13 mouse cellular contexts compared by ENCODE assay signal in the genomic region with DNA sequence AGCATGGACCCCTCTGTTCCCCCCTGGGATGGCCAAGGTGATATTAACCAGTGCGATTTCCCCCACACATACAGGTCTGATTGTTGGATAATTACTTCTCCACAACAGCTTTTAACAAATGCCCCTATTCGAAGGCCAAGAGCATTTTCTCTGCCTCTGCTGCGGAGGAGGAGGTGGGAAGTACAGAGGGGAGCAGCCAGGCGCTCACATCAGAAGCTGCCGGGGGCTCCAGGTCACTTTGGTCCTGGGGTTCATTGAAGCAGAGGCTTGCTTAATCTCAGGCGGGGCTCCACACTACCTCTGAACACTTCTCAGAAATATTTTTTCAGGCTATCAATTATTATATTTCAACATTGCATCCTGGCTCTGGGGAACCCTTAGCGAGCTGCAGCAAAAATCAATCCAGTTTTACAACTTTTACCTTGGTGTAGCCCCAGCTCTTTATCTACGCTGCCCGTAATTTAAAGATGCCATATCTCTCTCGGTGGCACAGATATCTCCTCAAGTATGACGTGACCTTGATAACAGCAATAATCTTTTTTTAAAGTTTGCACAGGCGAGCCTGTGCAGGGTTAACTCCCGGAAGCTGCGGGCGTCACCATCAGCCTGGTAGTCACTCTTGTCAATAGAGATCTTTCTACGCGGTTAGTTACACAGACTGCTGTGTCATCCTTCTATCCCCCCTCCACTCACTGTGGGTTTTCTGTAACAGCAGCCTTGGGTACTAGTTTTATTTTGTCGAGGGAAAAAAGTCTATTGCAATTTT.
DNase-seq lines count a peak whose midpoint lies in the region; ATAC-seq lines count a peak whose summit lies in the region.
"Had no signal": no experiment of that assay in that cellular context is flagged by ENCODE, and none has a peak within 500 bp of the region (broad histone marks: within the 10 kb centered on the region; RNA-seq: fewer than 3 reads in every experiment).

No protein-coding gene starts in this region.

- H3K4me2 ChIP-seq in kidney, embryonic 15.5 days, result peak overlapping the region; percentile 36
- H3K4me2 ChIP-seq: limb, embryonic 12.5 days had no signal

- peaks cover 13% of the 10 kb centered on the region; the same call in 1 of the 2 replicates for H3K4me1 ChIP-seq in kidney, embryonic 15.5 days

- ATAC-seq in frontal cortex, adult (ENCODE audit: low TSS enrichment), result peak; percentile 59; the same call in 1 of the 2 replicates
- ATAC-seq in kidney, embryonic 15.5 days (replicated peaks; ENCODE audit: low FRiP score), result peak; percentile 40; the same call in 1 of the 2 replicates

- WGBS in kidney, embryonic 15.5 days, result 30% methylated on average over 18 of the region's 18 CpGs

- no peak for DNase-seq in frontal cortex, postnatal 10 days (ENCODE audit: low spot score in 2 of 2)
- DNase-seq in kidney, adult 8-10 months, result no peak
- peak; percentile 17 for DNase-seq in urinary bladder, postnatal 14 days (ENCODE audit: low spot score)
- no peak for DNase-seq in urinary bladder, postnatal 25 days (ENCODE audit: low spot score)
- DNase-seq in gastrocnemius, postnatal 10 days, result no peak
- DNase-seq in cerebellum, adult 9-10 months, result no peak
- DNase-seq: cerebellum, adult 9-11 months; heart, adult 18-20 months; lung, postnatal 36 days had no signal

- H3K4me3 ChIP-seq in kidney, embryonic 15.5 days (replicated peaks), result no peak overlapping the region
- H3K4me3 ChIP-seq: erythroblast, embryonic 14.5 days; limb, embryonic 12.5 days had no signal

- no peaks in the 10 kb centered on the region for H3K9me3 ChIP-seq in kidney, embryonic 15.5 days (replicated peaks)
- H3K9me3 ChIP-seq: limb, embryonic 12.5 days had no signal

- H3K36me3 ChIP-seq in kidney, embryonic 15.5 days, result no peaks in the 10 kb centered on the region
- H3K36me3 ChIP-seq: limb, embryonic 12.5 days had no signal

- no peak overlapping the region for H3K9ac ChIP-seq in kidney, embryonic 15.5 days
- H3K9ac ChIP-seq: limb, embryonic 12.5 days had no signal

- H3K27ac ChIP-seq in kidney, embryonic 15.5 days, result no peak overlapping the region
- H3K27ac ChIP-seq: limb, embryonic 12.5 days had no signal

- H3K27me3 ChIP-seq in kidney, embryonic 15.5 days, result no peaks in the 10 kb centered on the region
- H3K27me3 ChIP-seq: limb, embryonic 12.5 days had no signal
